Mouse (Mus musculus) kidney, postnatal 25 days (tissue): ENCODE results near the gene St13.
A peak's percentile ranks its signal among the peaks of the same experiment; 100 is the strongest.

ENCODE experiments used
- DNase-seq, 2 experiments: peaks; one replicate each; pipeline ENCODE4 v3.0.0; 2021; ENCODE audit warnings: mixed read lengths in 2 of 2

Gene St13

GRCm38 (mm10) chr15:81399638-81400315 lies at the start of gene St13, which contains the start of gene Xpnpep3:
Gene St13 (minus strand): TSS chr15:81400077.
Gene Xpnpep3 (plus strand): TSS chr15:81400138.
- DNase-seq, result peak; percentile 98 to 99

GRCm38 (mm10) chr15:81448463-81448862 lies 48.6 kb upstream of the St13 start:
- peak in 1 of 2 experiments; percentile 82 for DNase-seq

- no peak for DNase-seq
Observed at GRCm38 (mm10) chr15:81439236-81439635, 39.4 kb upstream of the St13 start.

DNA sequence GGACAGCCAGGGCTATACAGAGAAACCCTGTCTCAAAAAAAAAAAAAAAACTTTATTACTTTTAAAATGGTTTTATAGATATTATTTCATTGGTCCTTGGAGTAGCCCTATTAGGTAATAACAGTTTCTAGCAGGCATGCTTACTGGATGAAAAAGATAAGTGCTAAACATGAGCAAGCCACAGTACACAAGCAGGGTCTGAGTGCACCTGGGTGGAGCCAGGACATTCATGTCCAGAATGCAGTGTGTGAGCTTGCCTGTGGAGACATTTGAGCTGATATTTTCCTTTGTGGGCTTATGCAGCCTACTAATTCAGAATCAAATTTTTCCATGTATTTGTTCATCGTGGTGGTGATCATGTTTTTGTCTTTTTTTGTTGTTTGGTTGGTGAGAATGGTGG lies 38.5 kb upstream of the St13 start:
- DNase-seq, result no peak

DNA sequence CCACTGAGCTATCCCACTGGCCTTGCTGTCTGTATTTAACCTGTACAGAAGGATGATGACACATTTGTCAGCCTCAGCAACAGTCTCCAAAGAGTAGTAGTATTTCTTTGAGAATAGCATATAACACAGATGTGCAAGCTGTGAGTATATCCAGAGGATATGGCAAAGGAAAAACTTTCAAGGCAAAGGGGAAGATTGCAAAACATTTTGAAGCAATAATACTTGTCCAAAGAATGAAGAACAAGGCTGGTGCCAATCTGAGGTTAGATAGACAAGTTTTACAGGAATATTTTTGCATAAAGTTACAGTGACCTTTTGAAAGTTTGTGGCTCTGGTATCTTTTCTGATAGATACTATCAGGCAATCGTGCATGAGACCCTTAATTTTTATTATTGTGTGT lies 31.3 kb upstream of the St13 start:
- DNase-seq, result no peak

DNA sequence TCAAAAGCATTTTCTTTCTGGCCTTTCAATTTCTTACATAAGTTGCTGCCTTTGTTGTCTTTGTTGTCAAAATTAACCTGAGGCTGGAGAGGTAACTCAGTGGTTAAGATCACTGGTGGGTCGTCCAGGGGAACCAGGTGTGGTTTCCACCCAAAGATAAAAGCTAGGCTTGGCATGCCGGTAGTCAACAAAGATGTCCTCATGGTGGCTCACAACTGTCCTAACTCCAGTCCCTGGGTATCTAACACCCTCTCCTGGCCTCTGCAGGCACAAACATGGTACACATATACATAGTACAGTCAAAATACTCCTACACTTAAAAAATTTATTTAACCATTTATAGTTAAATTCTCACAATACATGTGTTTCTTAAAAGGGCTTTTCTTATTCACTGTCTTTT lies 28.1 kb upstream of the St13 start:
- no peak for DNase-seq

DNA sequence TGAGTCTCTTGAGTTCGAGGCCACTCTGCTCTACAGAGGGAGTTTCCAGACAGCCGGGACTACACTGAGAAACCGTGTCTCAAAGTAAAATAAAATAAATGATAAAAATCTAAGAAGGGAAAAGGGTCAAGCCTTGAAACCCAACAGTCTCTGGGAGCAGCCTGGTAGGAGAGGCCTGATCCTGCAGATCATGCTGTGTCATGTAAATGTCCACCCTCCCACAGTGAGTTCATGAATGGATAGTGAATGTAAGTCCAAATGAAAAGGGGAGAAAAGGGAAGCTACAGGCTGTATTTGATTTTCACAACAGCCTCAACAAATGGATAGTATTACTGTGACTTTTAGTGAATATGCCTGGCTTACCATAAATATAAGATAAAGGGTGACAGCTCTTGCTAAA lies 25.4 kb upstream of the St13 start:
- no peak for DNase-seq

DNA sequence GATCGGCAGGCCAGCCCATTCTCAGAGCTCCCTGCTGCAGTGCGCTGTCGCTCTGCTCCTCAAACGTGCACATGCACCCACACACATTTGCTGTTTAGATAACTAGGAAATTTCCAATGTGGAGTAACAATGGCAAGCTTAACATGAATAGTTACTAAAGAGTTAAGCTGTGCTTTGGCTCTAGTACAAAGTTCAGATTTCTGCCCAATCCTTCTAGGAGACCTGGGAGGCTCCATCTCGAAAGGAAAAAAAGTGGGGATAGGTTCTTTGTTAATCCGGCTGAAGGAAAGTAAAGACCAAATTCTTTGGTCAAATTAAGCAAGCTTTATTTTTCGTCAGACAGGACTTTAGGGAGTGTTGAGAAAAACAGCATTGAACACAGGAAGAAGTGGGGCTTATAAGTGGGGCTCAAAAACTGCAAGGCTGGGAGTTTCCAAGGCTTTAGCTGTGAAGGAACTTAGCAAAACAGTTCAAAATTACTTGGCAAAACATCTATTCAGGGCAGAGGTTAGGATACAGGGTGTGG lies 22.3 kb upstream of the St13 start:
- DNase-seq, result peak; percentile 20 to 40

DNA sequence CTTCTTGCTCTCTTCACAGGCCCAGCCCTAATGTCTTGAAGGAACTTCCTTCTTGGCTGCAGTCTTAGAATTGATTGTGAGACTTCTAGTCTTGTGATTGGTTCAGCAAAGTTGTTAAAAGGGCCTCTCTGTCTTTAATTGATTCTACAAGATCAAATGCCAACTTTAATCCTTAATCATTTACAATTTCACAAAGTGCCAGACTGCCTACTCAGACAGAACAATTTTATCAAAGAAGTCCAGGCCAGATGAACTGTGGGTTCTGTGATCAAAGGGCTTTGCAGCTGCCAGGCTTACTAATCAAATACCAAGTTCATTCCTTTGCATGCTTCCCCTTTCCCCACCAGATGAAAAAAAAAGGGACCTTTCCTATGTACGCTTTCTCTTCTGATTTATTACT lies 21.6 kb upstream of the St13 start:
- DNase-seq, result peak; percentile 26 to 39

GRCm38 (mm10) chr15:81418065-81418464 lies 18.2 kb upstream of the St13 start:
- no peak for DNase-seq

DNA sequence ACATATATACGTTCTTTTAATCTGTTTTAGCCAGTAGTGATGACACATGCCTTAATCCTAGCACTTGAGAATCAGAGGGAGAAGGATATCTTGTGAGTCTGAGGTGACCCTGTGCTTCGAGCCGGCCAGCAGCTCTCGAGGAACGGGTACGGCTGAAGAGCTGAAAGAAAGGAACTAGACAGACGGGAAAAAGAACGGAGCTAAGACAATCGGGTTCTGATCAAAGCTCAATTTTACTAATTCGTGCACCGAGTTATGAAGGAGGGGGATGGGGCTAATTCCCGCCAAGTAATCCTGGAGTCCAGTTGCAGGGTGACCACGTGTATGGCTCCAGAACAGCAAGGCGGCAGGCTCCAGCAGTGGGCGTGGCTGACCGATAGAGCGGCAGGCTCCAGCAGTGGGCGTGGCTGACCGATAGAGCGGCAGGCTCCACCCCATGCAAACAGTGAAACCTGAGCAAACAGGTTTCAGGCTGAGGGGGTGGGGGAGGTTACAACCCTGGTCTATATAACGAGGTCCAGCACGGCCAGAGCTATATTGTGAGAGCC lies 17.0 kb upstream of the St13 start:
- peak; percentile 81 to 91 for DNase-seq

DNA sequence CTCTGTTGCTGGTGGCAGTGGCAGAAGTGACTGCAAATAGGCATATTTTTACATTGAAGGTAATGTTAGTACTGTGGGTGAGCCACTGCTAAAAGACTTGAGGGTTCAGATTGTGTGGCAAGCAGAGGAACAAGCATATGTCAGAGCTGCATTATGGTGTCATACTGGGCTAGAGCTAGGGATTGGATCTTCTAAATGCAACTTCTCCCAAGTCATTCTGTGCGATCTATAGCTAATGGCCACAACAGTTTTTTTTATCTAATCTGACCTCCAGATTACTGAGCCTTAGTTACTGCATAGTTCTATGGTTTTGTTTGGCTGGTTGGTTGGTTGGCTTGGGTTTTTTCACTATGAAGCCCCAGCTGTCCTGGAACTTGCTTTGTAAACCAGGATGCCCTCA lies 8.3 kb upstream of the St13 start, which contains the start of gene Dnajb7:
Gene Dnajb7, minus strand, starts transcription at position 101 of the 400 bp plus-strand sequence.
- DNase-seq, result no peak

DNA sequence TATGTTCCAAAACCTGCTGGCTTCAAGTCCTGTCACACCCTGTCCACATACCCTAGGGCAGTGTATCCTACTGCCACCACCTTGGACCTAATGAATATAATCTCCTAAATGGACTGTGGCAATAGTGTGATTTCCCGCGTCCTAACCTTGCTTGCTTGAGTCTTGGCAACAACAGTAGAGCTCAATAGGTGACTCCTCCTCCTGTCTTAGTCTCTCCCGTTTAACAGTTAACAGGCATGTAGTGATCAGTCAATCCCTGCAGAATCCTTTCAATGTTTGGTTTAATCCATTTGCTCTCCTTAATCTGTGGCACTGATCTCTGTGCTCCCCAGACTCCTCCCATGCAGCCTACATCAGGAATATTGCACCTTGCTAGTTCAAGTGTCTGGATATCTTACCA lies 5.1 kb upstream of the St13 start:
- no peak for DNase-seq

- no peak for DNase-seq
Observed at GRCm38 (mm10) chr15:81399297-81399637, 610 bp downstream of the St13 start.

- DNase-seq, result no peak
Observed at GRCm38 (mm10) chr15:81398189-81398588, 1.7 kb downstream of the St13 start.

DNA sequence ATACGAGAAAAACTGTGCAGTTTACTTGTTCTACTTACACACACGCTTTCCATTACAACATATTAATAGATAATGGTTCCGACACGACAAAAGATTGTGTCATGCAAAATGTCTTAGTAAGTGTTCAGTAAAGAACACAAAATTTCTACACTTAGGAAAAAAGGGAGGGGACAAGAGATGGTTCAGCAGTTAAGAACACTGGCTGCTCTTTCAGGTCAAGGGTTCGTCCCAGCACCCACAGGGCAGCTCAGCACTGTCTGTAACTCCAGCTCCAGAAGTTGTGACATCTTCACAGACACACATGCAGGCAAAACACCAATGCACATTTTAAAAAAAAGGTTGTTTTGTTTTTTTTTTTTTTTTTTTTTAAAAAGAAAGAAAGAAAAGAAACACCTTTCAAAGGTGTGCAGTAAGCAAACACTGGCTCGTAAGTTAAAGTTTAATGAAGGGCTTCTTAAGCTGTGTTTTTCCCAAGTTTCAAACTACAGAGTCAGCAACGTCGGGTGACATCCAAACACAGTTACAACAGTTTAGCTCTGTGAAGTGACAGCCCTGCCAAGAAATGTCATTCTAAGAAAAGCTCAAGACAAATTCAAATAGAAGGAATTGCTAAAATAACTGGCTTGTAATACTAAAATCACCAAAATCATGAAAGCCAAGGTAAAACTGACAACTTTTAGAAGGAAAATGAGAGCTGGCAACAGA lies 5.5 kb downstream of the St13 start:
- DNase-seq, result peak; percentile 37 to 80

GRCm38 (mm10) chr15:81392997-81393396 lies 6.9 kb downstream of the St13 start:
- peak in 1 of 2 experiments; percentile 49 for DNase-seq

DNA sequence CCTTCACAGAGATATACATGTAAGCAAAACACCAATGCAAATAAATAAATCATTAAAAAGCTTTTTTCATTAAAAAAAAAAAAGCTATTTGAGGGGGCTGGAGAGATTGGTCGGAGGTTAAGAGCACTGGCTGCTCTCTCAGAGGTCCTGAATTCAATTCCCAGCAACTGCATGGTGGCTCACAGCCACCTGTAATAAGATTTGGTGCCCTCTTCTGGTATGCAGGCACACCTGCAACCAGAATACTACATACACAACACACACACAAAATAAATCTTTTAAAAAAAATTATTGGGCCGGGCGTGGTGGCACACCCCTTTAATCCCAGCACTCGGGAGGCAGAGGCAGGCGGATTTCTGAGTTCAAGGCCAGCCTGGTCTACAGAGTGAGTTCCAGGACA lies 13.6 kb downstream of the St13 start:
- no peak for DNase-seq

GRCm38 (mm10) chr15:81378845-81379244 lies 21.0 kb downstream of the St13 start:
- DNase-seq, result no peak

DNA sequence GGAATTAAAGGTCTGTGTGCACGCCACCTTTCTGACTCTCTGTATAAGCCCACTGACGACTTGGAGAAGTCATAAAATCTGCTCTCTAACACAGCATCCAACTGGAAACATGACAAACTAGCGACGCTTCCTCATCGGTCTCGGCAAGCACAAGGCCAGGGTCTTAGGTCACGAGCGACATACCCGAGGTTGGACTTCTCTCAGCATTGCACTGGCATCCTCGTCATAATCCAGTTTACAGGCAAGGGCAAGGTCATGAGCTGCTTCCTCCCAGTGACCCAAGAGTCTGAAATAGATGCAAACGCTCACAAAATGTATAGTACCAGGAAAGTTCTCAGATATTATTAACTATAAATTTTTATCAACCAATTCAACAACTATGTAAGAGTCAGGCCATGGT lies 25.3 kb downstream of the St13 start:
- no peak for DNase-seq

GRCm38 (mm10) chr15:81370356-81370755 lies 29.5 kb downstream of the St13 start:
- no peak for DNase-seq

DNA sequence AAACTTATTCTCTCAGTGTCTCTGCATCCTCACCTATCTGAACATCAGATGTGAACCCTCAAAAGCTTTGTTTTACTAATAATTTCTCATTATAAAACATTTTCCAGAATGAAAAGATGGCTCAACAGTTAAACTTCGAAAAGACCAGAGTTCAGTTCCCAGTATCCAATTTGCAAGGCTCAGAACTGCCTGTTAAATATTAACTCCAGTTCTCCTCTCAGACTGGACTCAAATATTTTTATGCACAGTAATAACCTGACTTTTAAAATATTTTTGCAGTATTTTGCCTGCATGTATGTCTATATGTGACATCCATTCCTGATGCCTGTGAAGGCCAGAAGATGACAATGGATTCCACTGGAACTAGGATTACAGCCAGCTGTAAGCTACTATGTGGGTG lies 31.3 kb downstream of the St13 start:
- no peak for DNase-seq

- DNase-seq, result peak in 1 of 2 experiments; percentile 45
Observed at GRCm38 (mm10) chr15:81366241-81366640, 33.6 kb downstream of the St13 start.

GRCm38 (mm10) chr15:81365246-81365645 lies 34.6 kb downstream of the St13 start:
- DNase-seq, result peak in 1 of 2 experiments; percentile 43
